Mouse (Mus musculus) olfactory bulb, adult 2 months (tissue): ENCODE data around the gene Plekha6.

Source experiments
- CTCF ChIP-seq: fragments of 200-500 bp; IDR thresholded peaks from 2 replicates; pipeline ENCODE4 v1.5.1; 2012; ENCODE audit warnings: low read depth, mild to moderate bottlenecking, low read length, moderate library complexity; ENCODE audit not compliant: insufficient read depth
- POLR2A ChIP-seq: fragments of 200-500 bp; IDR thresholded peaks from 2 replicates; pipeline ENCODE4 v1.6.1; 2012; ENCODE audit warnings: mild to moderate bottlenecking, low read depth, low read length, moderate library complexity; ENCODE audit not compliant: insufficient read depth

- no peak for TF ChIP-seq CTCF
- no peak for TF ChIP-seq POLR2A
Measured at GRCm38 (mm10) chr1:133212273-133212672, 48.3 kb downstream of the Plekha6 start.
